Mouse (Mus musculus): ENCODE data around the gene Olfr341. TPM values are rescaled to one million over a fixed set of nuclear protein-coding genes. Genes with fewer than 3 reads are reported as not detected.

Gene Olfr341
- not detected in 2 replicates for polyA plus RNA-seq (2012; rRNA removed)

GRCm38 (mm10) chr2:36482368-36482767, at the start of gene Olfr341:
Gene Olfr341 (minus strand): TSS chr2:36482468.

DNA sequence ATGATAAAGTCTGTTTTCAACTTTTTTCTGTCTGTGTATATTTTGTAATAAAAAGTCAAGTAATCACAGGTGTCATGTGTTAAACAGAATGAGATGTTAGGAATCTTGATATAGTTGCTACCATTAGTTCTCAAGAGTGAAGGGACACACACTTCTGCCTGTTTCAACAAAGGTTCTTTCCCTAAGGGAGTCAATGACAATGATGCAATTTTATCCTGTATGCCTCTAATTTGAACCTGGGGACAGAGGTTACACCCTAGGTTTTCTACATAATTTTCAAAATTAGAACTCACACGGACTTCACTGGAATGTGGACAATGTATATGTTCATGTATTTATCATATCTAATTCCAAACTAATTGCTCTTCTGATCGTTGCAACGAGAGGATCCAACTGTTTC, 42.4 kb upstream of the Olfr341 start, which contains the start of gene Olfr342:
Olfr342 (plus strand) TSS at position 301 of the 400 bp plus-strand sequence.

DNA sequence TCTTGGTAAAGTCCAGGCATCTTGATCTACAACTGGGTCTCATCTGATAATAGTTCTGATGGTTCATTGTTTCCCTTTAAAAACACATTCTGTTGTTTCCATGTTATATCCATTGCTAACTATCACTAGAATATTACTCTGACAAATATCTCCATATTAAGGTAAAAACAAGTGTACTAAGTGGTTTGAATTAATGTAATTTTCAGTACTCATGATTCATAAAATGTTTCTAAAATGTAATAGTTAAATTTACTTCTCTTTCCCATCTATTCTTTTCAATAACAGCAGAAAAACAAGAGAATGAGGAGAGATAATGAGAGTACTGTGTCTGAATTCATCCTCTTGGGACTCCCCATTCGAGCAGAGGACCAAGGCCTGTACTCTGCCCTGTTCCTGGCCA, 30.0 kb downstream of the Olfr341 start, which contains the start of gene Olfr340:
Olfr340 (plus strand) TSS at position 301 of the 400 bp plus-strand sequence.

Other genes with a start within 250 kb of the Olfr341 start
- gene Olfr338, start 108.9 kb downstream of the Olfr341 start, polyA plus RNA-seq (2012; rRNA removed): not detected in 2 replicates
- not detected in 2 replicates for gene Olfr339, start 63.5 kb downstream of the Olfr341 start, polyA plus RNA-seq (2012; rRNA removed)
- not detected in 2 replicates for gene Olfr340, start 29.9 kb downstream of the Olfr341 start, polyA plus RNA-seq (2012; rRNA removed)
- gene Olfr342, start 42.5 kb upstream of the Olfr341 start, polyA plus RNA-seq (2012; rRNA removed): not detected in 2 replicates
- gene Olfr344, start 84.2 kb upstream of the Olfr341 start, polyA plus RNA-seq (2012; rRNA removed): not detected in 2 replicates
- not detected in 2 replicates for gene Olfr345, start 157.6 kb upstream of the Olfr341 start, polyA plus RNA-seq (2012; rRNA removed)
- not detected in 2 replicates for gene Olfr346, start 203.3 kb upstream of the Olfr341 start, polyA plus RNA-seq (2012; rRNA removed)
- not detected in 2 replicates for gene Olfr347, start 249.4 kb upstream of the Olfr341 start, polyA plus RNA-seq (2012; rRNA removed)